Comparison of ENCODE assay signal across 13 mouse cellular contexts in the genomic region with DNA sequence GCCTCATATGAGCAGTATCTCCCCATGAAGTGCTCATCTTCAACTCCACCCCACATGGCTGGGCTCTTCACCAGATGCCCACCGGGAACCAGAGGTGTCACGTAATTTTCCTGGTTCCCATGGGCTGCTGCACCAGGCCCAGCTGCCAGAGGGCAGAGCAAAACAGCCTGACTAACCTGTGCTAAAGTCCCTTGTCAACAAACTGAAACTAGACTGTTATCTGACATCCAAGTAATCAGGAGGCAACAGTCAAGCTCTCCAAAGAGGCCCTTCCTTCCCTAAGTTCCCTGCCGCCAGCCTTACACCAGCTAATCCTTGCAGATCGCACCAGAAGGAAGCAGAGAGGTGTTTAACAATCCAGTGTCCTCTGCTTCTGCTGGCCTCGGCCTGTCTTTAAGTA. TPM values are rescaled to one million over a fixed set of nuclear protein-coding genes. Genes with fewer than 3 reads are reported as not detected.
DNase-seq lines count a peak whose midpoint lies in the region; ATAC-seq and TF ChIP-seq lines count a peak whose summit lies in the region.
"Had no signal": no experiment of that assay in that cellular context is flagged by ENCODE, and none has a peak within 500 bp of the region (broad histone marks: within the 10 kb centered on the region; RNA-seq: fewer than 3 reads in every experiment).

No protein-coding gene starts in this region.

- H3K4me3 ChIP-seq in heart, embryonic 12.5 days: no peak overlapping the region
- no peak overlapping the region for H3K4me3 ChIP-seq in intestine, postnatal 0 days (ENCODE audit: low read depth, low read length)
- H3K4me3 ChIP-seq in liver, postnatal 0 days (ENCODE audit: low read depth, low read length): no peak overlapping the region
- H3K4me3 ChIP-seq: embryonic facial prominence, embryonic 12.5 days had no signal

- intact Hi-C loops in heart, postnatal 25 days (cut with DNase I): no loop called here

- no peak for ATAC-seq in heart, embryonic 12.5 days (ENCODE audit: insufficient number of reproducible peaks, low FRiP score)
- ATAC-seq in intestine, postnatal 0 days: peak; percentile 46
- ATAC-seq in liver, postnatal 0 days: no peak

- 52% methylated on average over 5 of the region's 5 CpGs for WGBS in heart, embryonic 12.5 days
- WGBS in intestine, postnatal 0 days: 25% methylated on average over 5 of the region's 5 CpGs
- 43% methylated on average over 5 of the region's 5 CpGs for WGBS in liver, postnatal 0 days (ENCODE audit: insufficient replicate concordance)

- H3K9ac ChIP-seq in heart, embryonic 12.5 days: peak overlapping the region; percentile 35; the same call in 1 of the 2 replicates
- peak overlapping the region; percentile 37 for H3K9ac ChIP-seq in intestine, postnatal 0 days (ENCODE audit: low read depth, low read length)
- peak overlapping the region; percentile 26; the same call in 1 of the 2 replicates for H3K9ac ChIP-seq in liver, postnatal 0 days (replicated peaks)
- H3K9ac ChIP-seq: embryonic facial prominence, embryonic 12.5 days; hindbrain, embryonic 14.5 days had no signal

- TF ChIP-seq CTCF in intestine, postnatal 0 days (IDR thresholded peaks at IDR 0.05; ENCODE audit: low read depth): peak; percentile 56
- peak; percentile 22; the same call in 1 of the 2 replicates for TF ChIP-seq CTCF in liver, postnatal 0 days (IDR thresholded peaks at IDR 0.05; ENCODE audit: low read depth)

- H3K4me2 ChIP-seq in heart, embryonic 12.5 days: no peak overlapping the region
- H3K4me2 ChIP-seq in intestine, postnatal 0 days (replicated peaks; ENCODE audit: low read depth): peak overlapping the region; percentile 51
- peak overlapping the region; percentile 50; the same call in 1 of the 2 replicates for H3K4me2 ChIP-seq in liver, postnatal 0 days (ENCODE audit: low read depth, low read length)
- H3K4me2 ChIP-seq: embryonic facial prominence, embryonic 12.5 days; hindbrain, embryonic 14.5 days had no signal

- no peak for DNase-seq in heart, postnatal 25 days (ENCODE audit: low spot score)
- DNase-seq in MN1 (ENCODE audit: low spot score): peak; percentile 7
- DNase-seq in liver, postnatal 0 days: no peak
- DNase-seq in neural tube, embryonic 10.5 days (ENCODE audit: extremely low spot score, low spot score): no peak
- no peak for DNase-seq in cerebellum, adult 8-10 months
- DNase-seq: cerebellum, postnatal 10 days; gastrocnemius, postnatal 25 days; kidney, adult 8-10 months; lung, postnatal 10 days had no signal

- H3K9me3 ChIP-seq in heart, embryonic 12.5 days (replicated peaks): no peaks in the 10 kb centered on the region
- no peaks in the 10 kb centered on the region for H3K9me3 ChIP-seq in intestine, postnatal 0 days (ENCODE audit: control insufficient read depth)
- H3K9me3 ChIP-seq in liver, postnatal 0 days (ENCODE audit: low read length): no peaks in the 10 kb centered on the region
- H3K9me3 ChIP-seq: embryonic facial prominence, embryonic 12.5 days had no signal

- H3K36me3 ChIP-seq in heart, embryonic 12.5 days: no peaks in the 10 kb centered on the region
- H3K36me3 ChIP-seq in intestine, postnatal 0 days (ENCODE audit: control insufficient read depth, insufficient read depth): no peaks in the 10 kb centered on the region
- no peaks in the 10 kb centered on the region for H3K36me3 ChIP-seq in liver, postnatal 0 days (replicated peaks; ENCODE audit: insufficient read depth, low read length)
- H3K36me3 ChIP-seq: embryonic facial prominence, embryonic 12.5 days had no signal

- H3K4me1 ChIP-seq in heart, embryonic 12.5 days (replicated peaks): peaks cover 41% of the 10 kb centered on the region
- peaks cover 22% of the 10 kb centered on the region; the same call in 1 of the 2 replicates for H3K4me1 ChIP-seq in intestine, postnatal 0 days (replicated peaks; ENCODE audit: control insufficient read depth, insufficient read depth, low read length)
- H3K4me1 ChIP-seq in liver, postnatal 0 days (ENCODE audit: insufficient read depth): peaks cover 41% of the 10 kb centered on the region

- no peak for TF ChIP-seq EP300 in liver, postnatal 0 days (IDR thresholded peaks at IDR 0.05; ENCODE audit: low read depth)

- H3K27me3 ChIP-seq in heart, embryonic 12.5 days (replicated peaks): no peaks in the 10 kb centered on the region
- no peaks in the 10 kb centered on the region for H3K27me3 ChIP-seq in intestine, postnatal 0 days (replicated peaks; ENCODE audit: control insufficient read depth, insufficient read depth, low read length)
- H3K27me3 ChIP-seq in liver, postnatal 0 days (ENCODE audit: insufficient read depth, low read length): no peaks in the 10 kb centered on the region
- H3K27me3 ChIP-seq: embryonic facial prominence, embryonic 12.5 days had no signal

- no peak overlapping the region for H3K27ac ChIP-seq in heart, embryonic 12.5 days (ENCODE audit: poor library complexity, severe bottlenecking)
- H3K27ac ChIP-seq in intestine, postnatal 0 days (ENCODE audit: low read depth, low read length): peak overlapping the region; percentile 95
- peak overlapping the region; percentile 55 for H3K27ac ChIP-seq in liver, postnatal 0 days (ENCODE audit: low read depth)
- H3K27ac ChIP-seq: embryonic facial prominence, embryonic 12.5 days; hindbrain, embryonic 14.5 days had no signal

RNA-seq across cellular contexts. Expression of a gene that starts 4.9 kb away (rescaled TPM):
- 34.3 and 37.8 TPM in 2 replicates for polyA plus RNA-seq in heart, embryonic 12.5 days (2016; fragmentation: Nextera tagmentation; extraction: Ambion mirVana)
- 10 to 100 TPM; 13.8 to 15.0 TPM for total RNA-seq in heart, postnatal 25 days (2021)
- 100 and 102 TPM in 2 replicates for polyA plus RNA-seq in intestine, postnatal 0 days (2015; fragmentation: Nextera tagmentation; extraction: Ambion mirVana)
- 36.3 and 40.3 TPM in 2 replicates for polyA plus RNA-seq in liver, postnatal 0 days (2015; fragmentation: Nextera tagmentation; extraction: Ambion mirVana)
